Mouse (Mus musculus) intestine, embryonic 14.5 days (tissue): Measurements from ENCODE around the gene Heatr3. TPM values are rescaled to one million over a fixed set of nuclear protein-coding genes. Genes with fewer than 3 reads are reported as not detected.
"Not testable (repeated sequence)": the region's sequence is repeated elsewhere in the genome, so short reads cannot be mapped to it uniquely, and the experiment has no call there.

Source experiments
- ATAC-seq: fragments of 200-750 bp; cut with Nextera tagmentation; replicated peaks from 2 replicates; pipeline ENCODE4 v1.8.0; 2017; ENCODE audit warnings: low read depth, moderate number of reproducible peaks, moderate TSS enrichment, moderate library complexity; ENCODE audit not compliant: low FRiP score, low TSS enrichment
- DNase-seq: peaks from one replicate; pipeline ENCODE4 v3.0.0-alpha.2; 2018; ENCODE audit warnings: low spot score
- H3K27ac ChIP-seq: fragments of 300-500 bp; sonication (generic); 2 replicates; pipeline ENCODE4 v1.5.1; 2014; ENCODE audit warnings: low read depth, mild to moderate bottlenecking, control low read depth
- H3K27me3 ChIP-seq: fragments of 300-500 bp; sonication (generic); replicated peaks from 2 replicates; pipeline ENCODE4 v1.6.1; 2014; ENCODE audit warnings: low read length, control low read depth; ENCODE audit not compliant: control insufficient read depth, insufficient read depth
- H3K36me3 ChIP-seq: fragments of 300-500 bp; sonication (generic); 2 replicates; pipeline ENCODE4 v1.6.1; 2014; ENCODE audit warnings: low read length, control low read depth; ENCODE audit not compliant: control insufficient read depth, insufficient read depth
- H3K4me1 ChIP-seq: fragments of 300-500 bp; sonication (generic); replicated peaks from 2 replicates; pipeline ENCODE4 v1.6.1; 2014; ENCODE audit warnings: low read length, control low read depth, mixed read lengths; ENCODE audit not compliant: control insufficient read depth, insufficient read depth
- H3K4me2 ChIP-seq: fragments of 300-500 bp; sonication (generic); 2 replicates; pipeline ENCODE4 v1.6.1; 2014; ENCODE audit warnings: low read length
- H3K4me3 ChIP-seq: fragments of 300-500 bp; sonication (generic); 2 replicates; pipeline ENCODE4 v1.5.1; 2014; ENCODE audit warnings: low read depth, low read length, control low read depth, mixed read lengths
- H3K9ac ChIP-seq: fragments of 300-500 bp; sonication (generic); 2 replicates; pipeline ENCODE4 v1.6.1; 2014; ENCODE audit warnings: mild to moderate bottlenecking, low read length
- H3K9me3 ChIP-seq: fragments of 300-500 bp; sonication (generic); 2 replicates; pipeline ENCODE4 v1.6.1; 2016; ENCODE audit warnings: low read length, control low read depth; ENCODE audit not compliant: control insufficient read depth
- WGBS: fragments of 180-500 bp; shearing (Covaris S2); extraction: QIAGEN DNeasy Blood & Tissue Kit; methylation state at CpG from one replicate; pipeline ENCODE4 v1.1.7; 2014; 5-methylcytosine and 5-hydroxymethylcytosine counted together
- polyA plus RNA-seq: library from polyadenylated mRNA; unstranded; fragments of >200 nt; fragmentation: Nextera tagmentation; extraction: Ambion mirVana; gene quantifications from 2 replicates; pipeline ENCODE4 v1.2.1, GENCODE M21; 2014

The Heatr3 gene
- polyA plus RNA-seq, 1 experiment from 2014 or later: 51.3 TPM

- Histone ChIP-seq H3K9me3 (no peaks in the 10 kb centered on the region), H3K27ac (peak within 1 kb of the TSS; percentile 92), H3K27me3 (no peaks in the 10 kb centered on the region), H3K4me2 (peak within 1 kb of the TSS; percentile 88), H3K4me3 (peak within 1 kb of the TSS; percentile 84), H3K36me3 (0 out of 2 replicates have a peak, but pooled peaks cover 3% of the 10 kb centered on the region), H3K9ac (peak within 1 kb of the TSS; percentile 73), H3K4me1 (peaks cover 29% of the 10 kb centered on the region)
- WGBS: under 1% methylated on average over 81 of the region's 97 CpGs
- ATAC-seq (peak; percentile 95), DNase-seq (peak; percentile 97)
Observed at GRCm38 (mm10) chr8:88198945-88199571, 61.4 kb downstream of the Heatr3 start, which contains the start of gene Tent4b. Gene Tent4b, plus strand, starts transcription at chr8:88199213.

GRCm38 (mm10) chr8:88199700-88200601 lies 62.3 kb downstream of the Heatr3 start:
- peak overlapping the region; percentile 84 for H3K4me3 ChIP-seq
- peak overlapping the region; percentile 88 for H3K4me2 ChIP-seq
- DNase-seq (peak; percentile 78), ATAC-seq (peak; percentile 56)
- WGBS: under 1% methylated on average over 59 of the region's 117 CpGs
- no peaks in the 10 kb centered on the region for H3K9me3 ChIP-seq
- 0 out of 2 replicates have a peak, but pooled peaks cover 9% of the 10 kb centered on the region for H3K36me3 ChIP-seq
- H3K4me1 ChIP-seq: peaks cover 31% of the 10 kb centered on the region
- peak overlapping the region; percentile 73 for H3K9ac ChIP-seq
- H3K27ac ChIP-seq: peak overlapping the region; percentile 92
- no peaks in the 10 kb centered on the region for H3K27me3 ChIP-seq

GRCm38 (mm10) chr8:88200724-88201495 lies 63.3 kb downstream of the Heatr3 start:
- no peak for ATAC-seq
- no peak overlapping the region for H3K27ac ChIP-seq

DNA sequence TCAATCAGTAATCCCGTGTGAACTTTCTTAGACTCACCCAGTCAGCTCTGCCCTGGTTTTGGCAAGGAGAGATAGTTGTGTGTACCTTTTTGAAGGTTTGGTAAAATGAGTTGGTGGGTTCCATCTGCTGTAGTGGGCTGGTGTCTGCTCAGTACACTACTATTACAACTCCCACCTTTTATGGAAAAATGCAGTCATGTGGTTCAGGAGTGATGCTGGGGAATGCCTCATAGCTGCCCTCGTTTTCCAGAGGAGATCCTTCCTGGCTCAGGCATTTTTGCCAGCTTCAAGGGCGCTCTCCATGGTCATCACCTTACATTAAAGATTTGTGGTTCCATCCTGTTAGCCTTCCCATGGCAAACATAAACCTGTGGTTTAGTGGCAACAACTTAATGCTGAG lies 64.0 kb downstream of the Heatr3 start:
- Histone ChIP-seq H3K27ac (no peak overlapping the region), H3K4me2 (peak overlapping the region; percentile 88), H3K9me3 (no peaks in the 10 kb centered on the region), H3K9ac (no peak overlapping the region), H3K4me1 (peaks cover 31% of the 10 kb centered on the region), H3K4me3 (peak overlapping the region; percentile 84; the same call in 1 of the 2 replicates), H3K27me3 (no peaks in the 10 kb centered on the region), H3K36me3 (0 out of 2 replicates have a peak, but pooled peaks cover 17% of the 10 kb centered on the region)
- WGBS: 43% methylated on average over 3 of the region's 3 CpGs
- DNase-seq: no peak
- ATAC-seq: no peak

More at GRCm38 (mm10) chr8:88200724-88201495, 63.3 kb downstream of the Heatr3 start:
- 16% methylated on average over 10 of the region's 10 CpGs for WGBS
- DNase-seq: peak; percentile 55
- H3K9ac ChIP-seq: peak overlapping the region; percentile 73; the same call in 1 of the 2 replicates
- H3K4me1 ChIP-seq: peaks cover 31% of the 10 kb centered on the region
- H3K9me3 ChIP-seq: no peaks in the 10 kb centered on the region
- peak overlapping the region; percentile 84 for H3K4me3 ChIP-seq
- no peaks in the 10 kb centered on the region for H3K27me3 ChIP-seq
- 0 out of 2 replicates have a peak, but pooled peaks cover 17% of the 10 kb centered on the region for H3K36me3 ChIP-seq
- peak overlapping the region; percentile 88 for H3K4me2 ChIP-seq

- Histone ChIP-seq H3K27ac (no peak overlapping the region), H3K4me2 (no peak overlapping the region), H3K36me3 (peaks cover 23% of the 10 kb centered on the region), H3K9ac (no peak overlapping the region), H3K4me3 (no peak overlapping the region), H3K4me1 (peaks cover 21% of the 10 kb centered on the region), H3K27me3 (no peaks in the 10 kb centered on the region), H3K9me3 (no peaks in the 10 kb centered on the region)
- ATAC-seq: no peak
- WGBS: 85% methylated on average over 9 of the region's 9 CpGs
- no peak for DNase-seq
Observed at GRCm38 (mm10) chr8:88206016-88206415, 68.4 kb downstream of the Heatr3 start.

DNA sequence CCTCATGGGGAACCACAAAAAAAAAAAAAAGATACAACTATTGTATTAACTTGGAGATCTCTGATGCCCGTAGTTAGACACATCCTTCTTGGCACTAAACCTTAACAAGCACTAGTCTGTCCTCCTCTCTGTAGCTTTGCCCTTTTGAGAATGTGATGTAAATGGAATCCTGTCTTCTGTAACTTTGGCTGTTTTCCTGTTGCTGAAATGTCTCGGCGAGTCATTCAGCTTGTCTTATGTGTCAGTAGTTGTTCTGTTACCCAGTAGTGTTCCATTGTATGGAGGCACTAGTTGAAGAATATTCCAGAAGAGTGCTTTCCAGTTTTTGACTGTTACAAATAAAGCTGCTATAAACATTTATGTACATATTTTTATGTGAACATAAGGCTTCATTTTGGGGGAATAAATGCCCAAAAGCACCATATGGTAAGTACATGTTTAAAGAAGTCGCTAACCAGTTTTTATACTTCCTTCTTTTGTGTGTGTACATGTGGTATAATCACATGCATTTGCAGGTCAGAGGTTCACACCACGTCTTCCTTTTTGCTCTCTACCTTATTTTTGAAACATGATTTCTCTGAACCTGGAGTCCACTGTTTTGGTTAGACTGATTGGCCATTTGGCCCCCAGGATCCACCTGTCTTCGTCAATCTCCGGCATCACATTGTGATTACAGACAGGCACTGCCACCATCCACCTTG lies 69.6 kb downstream of the Heatr3 start:
- H3K27ac ChIP-seq: no peak overlapping the region
- no peaks in the 10 kb centered on the region for H3K9me3 ChIP-seq
- no peaks in the 10 kb centered on the region for H3K27me3 ChIP-seq
- DNase-seq: no peak
- H3K36me3 ChIP-seq: peaks cover 23% of the 10 kb centered on the region
- no peak for ATAC-seq
- no peak overlapping the region for H3K4me3 ChIP-seq
- H3K4me1 ChIP-seq: peaks cover 11% of the 10 kb centered on the region; the same call in 1 of the 2 replicates
- 89% methylated on average over 7 of the region's 7 CpGs for WGBS
- no peak overlapping the region for H3K4me2 ChIP-seq
- no peak overlapping the region for H3K9ac ChIP-seq

DNA sequence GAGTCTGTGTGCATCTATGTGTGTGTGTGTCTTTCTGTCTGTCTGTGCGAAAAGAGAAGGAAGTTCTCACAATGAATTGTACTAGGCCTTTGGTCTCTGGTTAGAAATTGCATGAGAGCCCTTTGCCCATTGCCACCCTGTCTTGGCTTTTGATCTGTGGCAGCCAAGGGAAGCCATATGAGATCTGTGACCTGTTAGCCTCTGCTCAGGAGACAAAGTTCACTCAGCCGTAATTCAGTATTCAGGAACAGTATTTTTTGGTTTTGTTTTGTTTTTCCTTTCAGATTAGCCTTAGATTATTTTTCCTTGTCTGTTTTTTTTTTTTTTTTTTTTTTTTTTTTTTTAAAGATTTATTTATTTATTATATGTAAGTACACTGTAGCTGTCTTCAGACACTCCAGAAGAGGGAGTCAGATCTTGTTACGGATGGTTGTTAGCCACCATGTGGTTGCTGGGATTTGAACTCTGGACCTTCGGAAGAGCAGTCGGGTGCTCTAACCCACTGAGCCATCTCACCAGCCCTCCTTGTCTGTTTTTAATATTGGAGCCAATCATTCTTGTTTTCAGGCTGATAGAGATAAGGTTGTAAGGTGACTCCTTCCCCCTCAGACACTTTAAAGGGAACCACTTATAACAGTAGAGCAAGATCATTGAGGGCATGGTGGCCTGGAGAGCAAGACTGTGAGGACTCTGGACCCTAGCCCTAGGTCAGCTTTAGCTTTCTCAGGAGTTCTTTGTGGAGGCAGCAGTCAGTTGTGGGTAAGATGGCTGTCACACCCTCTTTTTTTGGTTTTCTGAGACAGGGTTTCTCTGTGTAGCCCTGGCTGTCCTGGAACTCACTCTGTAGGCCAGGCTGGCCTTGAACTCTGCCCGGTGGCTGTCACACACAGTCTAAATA lies 72.5 kb downstream of the Heatr3 start:
- H3K9me3 ChIP-seq, H3K4me1 ChIP-seq, H3K4me3 ChIP-seq, H3K9ac ChIP-seq, H3K27ac ChIP-seq, ATAC-seq, DNase-seq, H3K27me3 ChIP-seq, H3K4me2 ChIP-seq: not testable (repeated sequence)
- 91% methylated on average over 5 of the region's 6 CpGs for WGBS
- H3K36me3 ChIP-seq: peaks cover 12% of the 10 kb centered on the region
